Mouse (Mus musculus) thymus, adult 2 months (tissue): ENCODE results near the gene Adap1. TPM values are rescaled to one million over a fixed set of nuclear protein-coding genes. Genes with fewer than 3 reads are reported as not detected.

Experiments used
- DNase-seq: peaks from one replicate; pipeline ENCODE4 v3.0.0; 2021
- H3K27ac ChIP-seq: fragments of 200-500 bp; 2 replicates; pipeline ENCODE4 v1.5.1; 2012; ENCODE audit warnings: low read length, control low read depth; ENCODE audit not compliant: control insufficient read depth, insufficient read depth
- H3K27me3 ChIP-seq: fragments of 200-500 bp; 2 replicates; pipeline ENCODE4 v1.6.1; 2012; ENCODE audit warnings: mild to moderate bottlenecking, low read length, moderate library complexity, mixed read lengths; ENCODE audit not compliant: control insufficient read depth, insufficient read depth
- H3K36me3 ChIP-seq: fragments of 200-500 bp; 2 replicates; pipeline ENCODE4 v1.6.1; 2012; ENCODE audit warnings: mild to moderate bottlenecking, low read length, moderate library complexity; ENCODE audit not compliant: control insufficient read depth, insufficient read depth
- H3K4me1 ChIP-seq: fragments of 200-500 bp; replicated peaks from 2 replicates; pipeline ENCODE4 v1.6.1; 2012; ENCODE audit warnings: low read length; ENCODE audit not compliant: control insufficient read depth, insufficient read depth
- H3K4me3 ChIP-seq: fragments of 200-500 bp; 2 replicates; pipeline ENCODE4 v1.5.1; 2012; ENCODE audit warnings: mild to moderate bottlenecking, low read length, control low read depth, moderate library complexity; ENCODE audit not compliant: control insufficient read depth, insufficient read depth
- CTCF ChIP-seq: fragments of 200-500 bp; IDR thresholded peaks from 2 replicates; pipeline ENCODE4 v1.5.1; 2012; ENCODE audit warnings: mild to moderate bottlenecking, control low read depth, low read length, moderate library complexity, borderline replicate concordance; ENCODE audit not compliant: control insufficient read depth, poor library complexity, insufficient read depth; ENCODE audit errors: extremely low read depth
- POLR2A ChIP-seq: fragments of 200-500 bp; IDR thresholded peaks from 2 replicates; pipeline ENCODE4 v1.6.1; 2012; ENCODE audit warnings: mild to moderate bottlenecking, low read length, control low read depth, moderate library complexity; ENCODE audit not compliant: control insufficient read depth, poor library complexity, insufficient read depth; ENCODE audit errors: extremely low read depth
- WGBS: fragments of 180-500 bp; shearing (Covaris S2); methylation state at CpG from one replicate; pipeline ENCODE4 v1.1.7; 2018; 5-methylcytosine and 5-hydroxymethylcytosine counted together
- polyA plus RNA-seq: library from polyadenylated mRNA; depleted of rRNA; stranded (reverse); fragments of >200 nt; gene quantifications from 2 replicates; pipeline ENCODE4 v1.2.3, GENCODE M21; 2012

Adap1 gene
- polyA plus RNA-seq, 1 experiment, result 15.5 TPM

- no peaks in the 10 kb centered on the region; the same call in 1 of the 2 replicates for H3K4me1 ChIP-seq
- TF ChIP-seq CTCF (no peak), POLR2A (no peak)
These were observed 41.8 kb downstream of the Adap1 start for GRCm38 (mm10) chr5:139283460-139284180.

GRCm38 (mm10) chr5:139282191-139282590 is 43.2 kb downstream of the Adap1 start:
- peak; percentile 91 for TF ChIP-seq CTCF
- TF ChIP-seq POLR2A, result no peak
- DNase-seq, result peak; percentile 73
- Histone ChIP-seq H3K4me1 (no peaks in the 10 kb centered on the region), H3K27ac (no peak overlapping the region), H3K36me3 (no peaks in the 10 kb centered on the region), H3K4me3 (no peak overlapping the region), H3K27me3 (no peaks in the 10 kb centered on the region)
- 6% methylated on average over 15 of the region's 15 CpGs for WGBS

More at GRCm38 (mm10) chr5:139283460-139284180, 41.8 kb downstream of the Adap1 start:
- no peak overlapping the region for H3K27ac ChIP-seq
- H3K27me3 ChIP-seq, result no peaks in the 10 kb centered on the region
- DNase-seq, result no peak
- H3K36me3 ChIP-seq, result no peaks in the 10 kb centered on the region
- no peak overlapping the region for H3K4me3 ChIP-seq
- WGBS, result 97% methylated on average over 14 of the region's 14 CpGs

GRCm38 (mm10) chr5:139281373-139282112 is 43.9 kb downstream of the Adap1 start:
- Histone ChIP-seq H3K27me3 (no peaks in the 10 kb centered on the region), H3K27ac (no peak overlapping the region)
- 80% methylated on average over 10 of the region's 11 CpGs for WGBS

GRCm38 (mm10) chr5:139277287-139277686 is 48.1 kb downstream of the Adap1 start:
- Histone ChIP-seq H3K4me1 (no peaks in the 10 kb centered on the region), H3K27me3 (no peaks in the 10 kb centered on the region), H3K4me3 (no peak overlapping the region), H3K36me3 (no peaks in the 10 kb centered on the region), H3K27ac (no peak overlapping the region)
- DNase-seq, result no peak
- TF ChIP-seq CTCF (no peak), POLR2A (no peak)
- 74% methylated on average over 8 of the region's 8 CpGs for WGBS

More at GRCm38 (mm10) chr5:139281373-139282112, 43.9 kb downstream of the Adap1 start:
- no peak for DNase-seq
- TF ChIP-seq CTCF (no peak), POLR2A (no peak)
- H3K36me3 ChIP-seq, result no peaks in the 10 kb centered on the region
- H3K4me3 ChIP-seq, result no peak overlapping the region
- H3K4me1 ChIP-seq, result no peaks in the 10 kb centered on the region

- H3K36me3 ChIP-seq, result peaks cover 17% of the 10 kb centered on the region
- H3K4me3 ChIP-seq, result no peak overlapping the region
- 89% methylated on average over 8 of the region's 8 CpGs for WGBS
- no peak for TF ChIP-seq POLR2A
- no peak for TF ChIP-seq CTCF
- H3K27me3 ChIP-seq, result no peaks in the 10 kb centered on the region
- DNase-seq, result no peak
- no peak overlapping the region for H3K27ac ChIP-seq
- H3K4me1 ChIP-seq, result no peaks in the 10 kb centered on the region
These were observed 53.3 kb downstream of the Adap1 start for GRCm38 (mm10) chr5:139271994-139272554.

- DNase-seq, result no peak
- no peaks in the 10 kb centered on the region for H3K27me3 ChIP-seq
- H3K4me1 ChIP-seq, result no peaks in the 10 kb centered on the region
- H3K4me3 ChIP-seq, result no peak overlapping the region
- TF ChIP-seq CTCF (no peak), POLR2A (no peak)
- H3K27ac ChIP-seq, result no peak overlapping the region
- peaks cover 29% of the 10 kb centered on the region for H3K36me3 ChIP-seq
- WGBS, result 94% methylated on average over 16 of the region's 16 CpGs
These were observed 54.5 kb downstream of the Adap1 start for GRCm38 (mm10) chr5:139270806-139271521.
